Mouse (Mus musculus) left cerebral cortex, adult 18-20 months (tissue): Measurements from ENCODE around the gene Dctn3. TPM values are rescaled to one million over a fixed set of nuclear protein-coding genes. Genes with fewer than 3 reads are reported as not detected.
"Not testable (repeated sequence)": the region's sequence is repeated elsewhere in the genome, so short reads cannot be mapped to it uniquely, and the experiment has no call there.

Experiments
- DNase-seq, 2 experiments: peaks; one replicate each; pipeline ENCODE4 v3.0.0; 2021 to 2022; ENCODE audit warnings: low spot score in 2 of 2, mixed read lengths in 1 of 2
- total RNA-seq, 2 experiments: library from RNA; stranded (reverse); gene quantifications; 2 replicates each; pipeline ENCODE4 v1.2.3; 2021

Gene Dctn3
- total RNA-seq, 2 experiments from 2014 or later: 166 to 172 TPM

GRCm38 (mm10) chr4:41739260-41739659, 16.3 kb upstream of the Dctn3 start:
- DNase-seq: no peak

- DNase-seq: no peak
These were observed 15.3 kb upstream of the Dctn3 start for GRCm38 (mm10) chr4:41738256-41738603.

GRCm38 (mm10) chr4:41737602-41738255, 14.8 kb upstream of the Dctn3 start:
- DNase-seq: peak; percentile 71 to 76

GRCm38 (mm10) chr4:41731052-41731765, 8.2 kb upstream of the Dctn3 start, which contains the start of gene Arid3c:
Gene Arid3c, minus strand, starts transcription at chr4:41731142.
- no peak for DNase-seq

- DNase-seq: no peak
These were observed 4.1 kb upstream of the Dctn3 start for GRCm38 (mm10) chr4:41726826-41727621.

GRCm38 (mm10) chr4:41716834-41717233, 6.1 kb downstream of the Dctn3 start:
- DNase-seq: no peak

GRCm38 (mm10) chr4:41715596-41715995, 7.4 kb downstream of the Dctn3 start:
- peak in 1 of 2 experiments; percentile 72 for DNase-seq

- DNase-seq: no peak
These were observed 7.9 kb downstream of the Dctn3 start for GRCm38 (mm10) chr4:41715082-41715481.

GRCm38 (mm10) chr4:41714276-41714675, 8.7 kb downstream of the Dctn3 start:
- DNase-seq: peak; percentile 76 to 80

- peak; percentile 76 to 87 for DNase-seq
These were observed 9.5 kb downstream of the Dctn3 start, which contains the start of gene Rpp25l for GRCm38 (mm10) chr4:41713197-41714067. Gene Rpp25l, minus strand, starts transcription at chr4:41713534.

- no peak for DNase-seq
These were observed 10.4 kb downstream of the Dctn3 start for GRCm38 (mm10) chr4:41712421-41713196.

GRCm38 (mm10) chr4:41711705-41712375, 11.1 kb downstream of the Dctn3 start:
- DNase-seq: no peak

GRCm38 (mm10) chr4:41710229-41710628, 12.7 kb downstream of the Dctn3 start:
- no peak for DNase-seq

- no peak for DNase-seq
These were observed 14.7 kb downstream of the Dctn3 start for GRCm38 (mm10) chr4:41708192-41708745.

- DNase-seq: peak; percentile 78 to 84
These were observed 15.9 kb downstream of the Dctn3 start for GRCm38 (mm10) chr4:41707011-41707535.

- DNase-seq: no peak
These were observed 16.8 kb downstream of the Dctn3 start for GRCm38 (mm10) chr4:41705922-41706754.

GRCm38 (mm10) chr4:41704651-41705050, 18.3 kb downstream of the Dctn3 start:
- no peak for DNase-seq

GRCm38 (mm10) chr4:41702226-41702625, 20.7 kb downstream of the Dctn3 start:
- DNase-seq: not testable (repeated sequence)
